Mouse (Mus musculus) liver, adult 2 months (tissue): ENCODE measurements around the gene Kif1a.

ENCODE experiments used
- CTCF ChIP-seq: fragments of 200-500 bp; IDR thresholded peaks from 2 replicates; pipeline ENCODE4 v1.5.1; 2011; ENCODE audit warnings: low read depth, low read length, control low read depth
- POLR2A ChIP-seq: fragments of 200-500 bp; IDR thresholded peaks from 2 replicates; pipeline ENCODE4 v1.6.1; 2011; ENCODE audit warnings: low read length, control low read depth; ENCODE audit not compliant: insufficient read depth; ENCODE audit errors: extremely low read depth

DNA sequence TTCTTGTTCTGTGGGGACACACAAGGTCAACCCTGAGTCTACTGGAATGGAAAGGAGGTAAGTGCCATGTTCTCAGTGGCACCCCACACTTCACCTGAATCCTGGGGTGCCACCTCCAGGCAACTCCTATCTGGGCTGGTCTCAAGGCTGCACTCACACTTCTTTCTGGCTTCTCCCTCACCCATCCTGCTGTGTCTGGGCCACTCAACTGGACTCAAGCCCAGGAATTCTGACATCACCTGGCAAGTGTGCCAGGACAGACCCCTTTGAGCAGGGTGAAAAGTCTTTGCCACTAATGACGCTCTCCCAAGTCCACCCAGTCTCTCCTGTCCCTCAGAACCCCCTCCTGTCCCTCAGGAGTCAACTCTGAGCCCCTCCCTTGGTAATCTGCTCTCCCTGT, 33.2 kb downstream of the Kif1a start:
- no peak for TF ChIP-seq POLR2A
- no peak for TF ChIP-seq CTCF
